Mouse (Mus musculus) liver, postnatal 0 days (tissue): ENCODE measurements around the gene Ifna1.
A peak's percentile ranks its signal among the peaks of the same experiment; 100 is the strongest.

Experiments
- CTCF ChIP-seq: sonication (generic); IDR thresholded peaks from 2 replicates; pipeline ENCODE4 v1.5.1; 2016; ENCODE audit warnings: antibody characterized with exemption, low read depth
- EP300 ChIP-seq: IDR thresholded peaks from 2 replicates; pipeline ENCODE4 v1.6.1; 2016; ENCODE audit warnings: antibody characterized with exemption, low read depth, mild to moderate bottlenecking

- peak; percentile 97 for TF ChIP-seq CTCF
- TF ChIP-seq EP300, result no peak
These were observed 17.6 kb downstream of the Ifna1 start for GRCm38 (mm10) chr4:88867366-88867925.
